Mouse (Mus musculus) CD4-positive, CD25-positive, alpha-beta regulatory T cell, adult 4 months (primary cell): ENCODE data around the gene Nfia. TPM values are rescaled to one million over a fixed set of nuclear protein-coding genes. Genes with fewer than 3 reads are reported as not detected.

Source experiments
- polyA plus RNA-seq, 2 experiments: library from polyadenylated mRNA; unstranded; fragments of 100-300 nt; shearing (Covaris generic); gene quantifications; one replicate each; pipeline ENCODE4 v1.2.1; 2017

Nfia gene
- polyA plus RNA-seq, 2 experiments from 2014 or later, result 13.1 to 19.9 TPM

Other genes with a start within 250 kb of the Nfia start
- not detected for gene E130114P18Rik, start 5.3 kb downstream of the Nfia start, polyA plus RNA-seq